Mouse (Mus musculus): ENCODE results near the gene Peli2. TPM values are rescaled to one million over a fixed set of nuclear protein-coding genes. Genes with fewer than 3 reads are reported as not detected.

The Peli2 gene
- polyA plus RNA-seq, 1 experiment from 2014 or later: 10.4 TPM

GRCm38 (mm10) chr14:48106453-48106852 is 14.2 kb upstream of the Peli2 start:
- no peak overlapping the region for H3K9ac ChIP-seq
- H3K4me3 ChIP-seq: no peak overlapping the region
- peaks cover 7% of the 10 kb centered on the region; the same call in 1 of the 2 replicates for H3K9me3 ChIP-seq
- ATAC-seq (ENCODE audit: low FRiP score, low read depth): no peak
- WGBS: 82% methylated on average over 7 of the region's 7 CpGs
- H3K27me3 ChIP-seq: no peaks in the 10 kb centered on the region
- H3K36me3 ChIP-seq: no peaks in the 10 kb centered on the region
- H3K4me1 ChIP-seq: no peaks in the 10 kb centered on the region
- no peak overlapping the region for H3K4me2 ChIP-seq (replicated peaks)
- no peak overlapping the region for H3K27ac ChIP-seq

- ATAC-seq (ENCODE audit: low FRiP score, low read depth): no peak
- no peak overlapping the region for H3K27ac ChIP-seq
- no peaks in the 10 kb centered on the region for H3K36me3 ChIP-seq
- H3K27me3 ChIP-seq: no peaks in the 10 kb centered on the region
- no peak overlapping the region for H3K9ac ChIP-seq
- 66% methylated on average over 5 of the region's 5 CpGs for WGBS
- peaks cover 25% of the 10 kb centered on the region for H3K4me1 ChIP-seq
- no peaks in the 10 kb centered on the region for H3K9me3 ChIP-seq
- H3K4me3 ChIP-seq: no peak overlapping the region
- H3K4me2 ChIP-seq (replicated peaks): no peak overlapping the region
Measured at GRCm38 (mm10) chr14:48117986-48118385, 2.6 kb upstream of the Peli2 start.

GRCm38 (mm10) chr14:48119012-48119647 is 1.5 kb upstream of the Peli2 start:
- Histone ChIP-seq H3K27ac (no peak overlapping the region), H3K9ac (no peak overlapping the region), H3K4me1 (peaks cover 36% of the 10 kb centered on the region), H3K9me3 (no peaks in the 10 kb centered on the region), H3K4me2 (replicated peaks) (peak overlapping the region; percentile 84), H3K4me3 (peak overlapping the region; percentile 83; the same call in 1 of the 2 replicates), H3K27me3 (0 out of 2 replicates have a peak, but pooled peaks cover 2% of the 10 kb centered on the region), H3K36me3 (no peaks in the 10 kb centered on the region)
- ATAC-seq (ENCODE audit: low FRiP score, low read depth): no peak
- WGBS: 8% methylated on average over 9 of the region's 9 CpGs

GRCm38 (mm10) chr14:48119648-48120270 is 864 bp upstream of the Peli2 start:
- H3K9me3 ChIP-seq: no peaks in the 10 kb centered on the region
- peak overlapping the region; percentile 83 for H3K4me3 ChIP-seq
- H3K4me2 ChIP-seq (replicated peaks): peak overlapping the region; percentile 84
- peaks cover 43% of the 10 kb centered on the region for H3K4me1 ChIP-seq
- H3K27me3 ChIP-seq: 0 out of 2 replicates have a peak, but pooled peaks cover 2% of the 10 kb centered on the region
- 5% methylated on average over 17 of the region's 17 CpGs for WGBS
- ATAC-seq (ENCODE audit: low FRiP score, low read depth): no peak; the same call in 1 of the 2 replicates
- no peak overlapping the region for H3K27ac ChIP-seq
- H3K9ac ChIP-seq: no peak overlapping the region
- no peaks in the 10 kb centered on the region for H3K36me3 ChIP-seq

GRCm38 (mm10) chr14:48120443-48120751 is 226 bp upstream of the Peli2 start:
- H3K27ac ChIP-seq: peak overlapping the region; percentile 90; the same call in 1 of the 2 replicates
- peaks cover 49% of the 10 kb centered on the region for H3K4me1 ChIP-seq
- no peaks in the 10 kb centered on the region for H3K36me3 ChIP-seq
- H3K9me3 ChIP-seq: no peaks in the 10 kb centered on the region
- WGBS: 0% methylated on average over 10 of the region's 10 CpGs
- H3K4me2 ChIP-seq (replicated peaks): peak overlapping the region; percentile 84
- peak overlapping the region; percentile 91 for H3K9ac ChIP-seq
- H3K27me3 ChIP-seq: 0 out of 2 replicates have a peak, but pooled peaks cover 2% of the 10 kb centered on the region
- H3K4me3 ChIP-seq: peak overlapping the region; percentile 83
- ATAC-seq (ENCODE audit: low FRiP score, low read depth): no peak

- Histone ChIP-seq H3K27me3 (0 out of 2 replicates have a peak, but pooled peaks cover 2% of the 10 kb centered on the region), H3K4me1 (peaks cover 52% of the 10 kb centered on the region), H3K9me3 (no peaks in the 10 kb centered on the region), H3K27ac (peak overlapping the region; percentile 90), H3K9ac (peak overlapping the region; percentile 91), H3K36me3 (no peaks in the 10 kb centered on the region), H3K4me2 (replicated peaks) (peak overlapping the region; percentile 84), H3K4me3 (peak overlapping the region; percentile 83)
- peak; percentile 16; the same call in 1 of the 2 replicates for ATAC-seq (ENCODE audit: low FRiP score, low read depth)
- under 1% methylated on average over 32 of the region's 32 CpGs for WGBS
Measured at GRCm38 (mm10) chr14:48121529-48122517, 1.2 kb downstream of the Peli2 start.

- Histone ChIP-seq H3K27ac (no peak overlapping the region), H3K4me3 (no peak overlapping the region), H3K4me1 (peaks cover 62% of the 10 kb centered on the region), H3K36me3 (no peaks in the 10 kb centered on the region), H3K9me3 (no peaks in the 10 kb centered on the region), H3K27me3 (0 out of 2 replicates have a peak, but pooled peaks cover 2% of the 10 kb centered on the region), H3K4me2 (replicated peaks) (0 out of 2 replicates have a peak overlapping the region, but pooled peaks have one; percentile 14), H3K9ac (no peak overlapping the region)
- ATAC-seq (ENCODE audit: low FRiP score, low read depth): no peak
- WGBS: 64% methylated on average over 5 of the region's 5 CpGs
Measured at GRCm38 (mm10) chr14:48124011-48124410, 3.4 kb downstream of the Peli2 start.

- H3K27me3 ChIP-seq: 0 out of 2 replicates have a peak, but pooled peaks cover 2% of the 10 kb centered on the region
- no peaks in the 10 kb centered on the region for H3K9me3 ChIP-seq
- no peak overlapping the region for H3K4me3 ChIP-seq
- WGBS: 47% methylated on average over 4 of the region's 4 CpGs
- H3K27ac ChIP-seq: no peak overlapping the region
- no peak for ATAC-seq (ENCODE audit: low FRiP score, low read depth)
- 0 out of 2 replicates have a peak overlapping the region, but pooled peaks have one; percentile 7 for H3K4me2 ChIP-seq (replicated peaks)
- H3K36me3 ChIP-seq: no peaks in the 10 kb centered on the region
- H3K4me1 ChIP-seq: peaks cover 61% of the 10 kb centered on the region
- H3K9ac ChIP-seq: no peak overlapping the region
Measured at GRCm38 (mm10) chr14:48124816-48125215, 4.2 kb downstream of the Peli2 start.

- no peak for ATAC-seq (ENCODE audit: low FRiP score, low read depth)
- Histone ChIP-seq H3K4me3 (no peak overlapping the region), H3K9ac (no peak overlapping the region), H3K4me2 (replicated peaks) (no peak overlapping the region), H3K36me3 (no peaks in the 10 kb centered on the region), H3K4me1 (peaks cover 69% of the 10 kb centered on the region), H3K27me3 (0 out of 2 replicates have a peak, but pooled peaks cover 2% of the 10 kb centered on the region), H3K27ac (no peak overlapping the region), H3K9me3 (no peaks in the 10 kb centered on the region)
- whole genome bisulfite sequencing: 82% methylated on average over 6 of the region's 6 CpGs
Measured at GRCm38 (mm10) chr14:48125971-48126370, 5.3 kb downstream of the Peli2 start.

- H3K27ac ChIP-seq: no peak overlapping the region
- no peak overlapping the region for H3K4me2 ChIP-seq (replicated peaks)
- ATAC-seq (ENCODE audit: low FRiP score, low read depth): no peak
- H3K36me3 ChIP-seq: no peaks in the 10 kb centered on the region
- peaks cover 78% of the 10 kb centered on the region for H3K4me1 ChIP-seq
- H3K27me3 ChIP-seq: 0 out of 2 replicates have a peak, but pooled peaks cover 2% of the 10 kb centered on the region
- no peak overlapping the region for H3K4me3 ChIP-seq
- 69% methylated on average over 4 of the region's 4 CpGs for WGBS
- H3K9me3 ChIP-seq: no peaks in the 10 kb centered on the region
- H3K9ac ChIP-seq: no peak overlapping the region
Measured at GRCm38 (mm10) chr14:48126931-48127330, 6.3 kb downstream of the Peli2 start.

GRCm38 (mm10) chr14:48127609-48128185 is 7.1 kb downstream of the Peli2 start:
- Histone ChIP-seq H3K27ac (no peak overlapping the region), H3K4me3 (no peak overlapping the region), H3K36me3 (no peaks in the 10 kb centered on the region), H3K27me3 (0 out of 2 replicates have a peak, but pooled peaks cover 2% of the 10 kb centered on the region), H3K4me2 (replicated peaks) (no peak overlapping the region), H3K9ac (no peak overlapping the region), H3K9me3 (no peaks in the 10 kb centered on the region), H3K4me1 (peaks cover 79% of the 10 kb centered on the region)
- no peak for ATAC-seq (ENCODE audit: low FRiP score, low read depth)
- 74% methylated on average over 8 of the region's 8 CpGs for WGBS

Data from limb, embryonic 13.5 days (tissue).